Mouse (Mus musculus): ENCODE data around the gene Ncam1.

DNA sequence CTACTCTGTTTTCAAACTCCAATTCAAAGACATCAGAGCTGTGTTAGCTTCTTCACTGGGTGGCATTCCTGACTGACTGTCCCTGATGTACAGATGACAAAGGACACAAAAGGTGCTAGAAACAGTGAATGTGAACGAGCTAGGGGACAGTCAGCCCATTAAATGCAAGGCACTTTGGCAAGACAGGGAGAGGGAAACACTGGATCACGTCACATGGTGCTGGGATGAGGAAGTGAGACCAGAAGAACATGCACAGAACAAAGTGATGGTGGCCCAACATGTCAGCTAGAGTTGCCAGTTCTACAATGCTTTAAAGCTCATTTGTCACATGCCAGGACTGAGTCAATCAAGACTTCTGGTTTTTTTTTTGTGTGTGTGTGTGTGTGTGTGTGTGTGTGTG lies 247.4 kb downstream of the Ncam1 start:
- TF ChIP-seq TAL1 (conservative IDR thresholded peaks at IDR 0.05; ENCODE audit: low read depth, low read length) (no peak), CTCF (IDR thresholded peaks at IDR 0.05; ENCODE audit: low read depth, low read length) (no peak), GATA2 (IDR thresholded peaks at IDR 0.05; ENCODE audit: borderline replicate concordance, low read depth, low read length) (no peak)
